Mouse (Mus musculus): ENCODE data around the gene Grasp.

DNA sequence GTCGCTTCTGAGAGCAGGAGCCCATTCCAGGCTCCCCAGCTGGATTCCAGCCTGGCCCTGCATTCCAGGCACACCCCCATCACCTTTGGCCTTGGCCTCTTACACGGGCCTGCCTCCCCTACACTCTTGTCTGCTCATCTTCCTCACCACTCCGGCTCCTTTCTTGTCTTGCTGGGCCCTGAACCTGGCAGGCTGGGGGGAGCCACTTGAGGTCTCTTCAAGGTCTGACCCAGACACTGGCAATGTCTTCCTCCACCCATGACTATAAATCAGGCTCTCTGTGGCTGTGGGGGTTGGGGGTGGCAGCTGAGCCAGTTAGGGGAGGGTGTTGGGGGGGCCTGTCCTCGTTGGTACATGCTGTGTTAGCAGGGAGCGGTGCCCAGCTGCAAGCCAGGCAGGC, 54.6 kb downstream of the Grasp start:
- TF ChIP-seq CTCF (IDR thresholded peaks at IDR 0.05; ENCODE audit: extremely low read depth, insufficient read depth, low read length), result no peak
- TF ChIP-seq POLR2A (IDR thresholded peaks at IDR 0.05; ENCODE audit: extremely low read depth, insufficient read depth, low read length), result no peak

All from cortical plate, adult 2 months (tissue).